Mouse (Mus musculus) liver, embryonic 11.5 days (tissue): ENCODE measurements at regions not wholly inside any gene's neighbourhood (a gene's known extent, or its start where the extent isn't known, plus 50 kb on each side); places are given as distances from the start of the nearest gene placed in this dataset.

Experiments used
- ATAC-seq: fragments of 200-750 bp; cut with Nextera tagmentation; replicated peaks from 2 replicates; pipeline ENCODE4 v1.8.0; 2017; ENCODE audit warnings: moderate number of reproducible peaks, mild to moderate bottlenecking, moderate TSS enrichment, moderate library complexity; ENCODE audit not compliant: low FRiP score
- DNase-seq: peaks from one replicate; pipeline ENCODE4 v3.0.0-alpha.2; 2017; ENCODE audit warnings: low spot score
- H3K27ac ChIP-seq: fragments of 300-500 bp; sonication (generic); 2 replicates; pipeline ENCODE4 v1.5.1; 2014; ENCODE audit warnings: mild to moderate bottlenecking, low read depth, low read length, control low read depth
- H3K27me3 ChIP-seq: fragments of 300-500 bp; sonication (generic); replicated peaks from 2 replicates; pipeline ENCODE4 v1.6.1; 2014; ENCODE audit warnings: low read length, mixed read lengths; ENCODE audit not compliant: control insufficient read depth, insufficient read depth
- H3K36me3 ChIP-seq: fragments of 300-500 bp; sonication (generic); 2 replicates; pipeline ENCODE4 v1.6.1; 2014; ENCODE audit warnings: mild to moderate bottlenecking, low read length, moderate library complexity, mixed read lengths; ENCODE audit not compliant: control insufficient read depth, insufficient read depth
- H3K4me1 ChIP-seq: fragments of 300-500 bp; sonication (generic); replicated peaks from 2 replicates; pipeline ENCODE4 v1.6.1; 2014; ENCODE audit warnings: low read length, mixed read lengths; ENCODE audit not compliant: control insufficient read depth, insufficient read depth
- H3K4me2 ChIP-seq: fragments of 300-500 bp; sonication (generic); 2 replicates; pipeline ENCODE4 v1.6.1; 2014; ENCODE audit warnings: mild to moderate bottlenecking, control low read depth, moderate library complexity
- H3K4me3 ChIP-seq: fragments of 300-500 bp; sonication (generic); 2 replicates; pipeline ENCODE4 v1.5.1; 2014; ENCODE audit warnings: low read depth, low read length, control low read depth
- H3K9ac ChIP-seq: fragments of 300-500 bp; sonication (generic); 2 replicates; pipeline ENCODE4 v1.6.1; 2014; ENCODE audit warnings: low read depth, low read length, control low read depth
- H3K9me3 ChIP-seq: fragments of 300-500 bp; sonication (generic); 2 replicates; pipeline ENCODE4 v1.6.1; 2016; ENCODE audit warnings: low read length, inconsistent platforms, mixed read lengths; ENCODE audit not compliant: control insufficient read depth
- WGBS: fragments of 180-500 bp; shearing (Covaris S2); extraction: QIAGEN DNeasy Blood & Tissue Kit; methylation state at CpG from one replicate; pipeline ENCODE4 v1.1.7; 2014; 5-methylcytosine and 5-hydroxymethylcytosine counted together

DNA sequence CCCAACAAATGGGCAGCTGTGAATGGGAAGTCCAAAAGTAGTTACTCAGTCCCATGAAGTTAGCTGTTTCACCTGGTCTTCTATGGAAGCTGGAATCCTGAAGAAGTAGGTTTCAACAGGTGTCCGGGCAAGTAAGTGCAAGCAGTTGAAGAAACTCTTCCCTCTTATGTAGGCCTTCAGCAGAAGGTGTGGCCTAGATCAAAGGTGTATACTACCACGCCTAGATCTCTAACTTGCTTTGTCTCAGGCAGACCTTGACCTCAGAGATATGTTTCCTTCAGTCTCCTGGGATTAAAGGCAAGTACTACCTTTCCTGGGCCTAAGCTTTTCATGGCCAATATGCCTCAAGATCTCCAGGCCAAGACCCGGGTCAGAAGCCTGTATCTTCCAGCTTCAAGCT lies 223.4 kb upstream of the Ednra start:
- Histone ChIP-seq H3K9me3 (no peaks in the 10 kb centered on the region), H3K9ac (no peak overlapping the region), H3K4me3 (no peak overlapping the region), H3K27ac (no peak overlapping the region), H3K4me2 (no peak overlapping the region), H3K4me1 (no peaks in the 10 kb centered on the region), H3K36me3 (no peaks in the 10 kb centered on the region), H3K27me3 (no peaks in the 10 kb centered on the region)
- DNase-seq (no peak), ATAC-seq (no peak)
- WGBS, result 73% methylated on average over 3 of the region's 3 CpGs

DNA sequence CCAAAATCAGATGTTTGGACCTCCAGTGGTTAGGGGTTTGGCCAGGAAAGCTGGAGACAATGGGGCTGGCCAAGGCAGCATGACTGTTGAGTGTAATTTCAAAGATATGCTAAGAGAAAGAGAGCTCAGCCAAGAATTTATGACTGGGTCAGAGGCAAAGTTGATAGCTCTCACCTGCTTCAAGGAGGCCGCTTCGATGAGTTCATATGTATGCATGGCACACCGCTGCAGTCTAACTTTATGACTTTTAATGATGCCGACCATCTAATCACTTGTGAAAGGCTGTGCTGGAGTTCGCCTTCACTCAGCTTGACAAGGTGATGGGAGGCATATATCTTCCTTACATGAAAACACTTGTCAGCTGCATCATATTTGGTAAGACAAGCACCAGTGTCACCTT lies 225.4 kb upstream of the Ednra start:
- Histone ChIP-seq H3K27ac (no peak overlapping the region), H3K4me1 (no peaks in the 10 kb centered on the region), H3K4me2 (no peak overlapping the region), H3K9me3 (no peaks in the 10 kb centered on the region), H3K27me3 (no peaks in the 10 kb centered on the region), H3K4me3 (no peak overlapping the region), H3K36me3 (no peaks in the 10 kb centered on the region), H3K9ac (no peak overlapping the region)
- ATAC-seq (no peak), DNase-seq (no peak)
- WGBS, result 88% methylated on average over 5 of the region's 5 CpGs

DNA sequence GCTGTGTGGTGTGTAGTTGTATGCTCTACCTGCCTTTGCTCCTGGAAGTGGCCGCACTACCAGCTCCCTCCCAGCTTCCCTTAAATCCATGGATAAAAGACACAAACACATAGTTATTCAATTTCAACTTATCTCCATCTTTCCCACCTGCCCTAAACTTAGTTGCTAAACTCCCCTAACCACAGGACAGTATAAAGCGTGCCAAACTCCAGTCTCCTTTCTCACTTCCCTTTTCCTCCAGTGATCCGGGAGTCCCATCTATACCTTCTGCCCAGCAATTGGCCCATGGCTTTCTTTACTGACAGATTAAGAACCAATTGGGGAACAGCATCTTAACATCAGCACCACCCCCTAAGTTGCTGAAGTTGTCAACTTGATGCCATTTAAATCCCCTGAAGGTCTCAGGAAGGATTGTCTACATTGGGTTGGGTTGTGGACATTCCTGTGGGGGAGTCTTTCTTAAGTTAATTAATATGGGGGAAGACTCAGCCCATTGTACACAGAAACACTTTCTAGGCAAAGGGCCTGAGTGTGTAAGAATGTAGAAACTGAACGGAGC lies 234.6 kb upstream of the Ednra start:
- 73% methylated on average over 4 of the region's 4 CpGs for WGBS
- DNase-seq, result no peak
- no peaks in the 10 kb centered on the region for H3K4me1 ChIP-seq
- H3K27me3 ChIP-seq, result no peaks in the 10 kb centered on the region
- no peak overlapping the region for H3K27ac ChIP-seq
- no peak for ATAC-seq
- H3K9ac ChIP-seq, result no peak overlapping the region
- H3K4me2 ChIP-seq, result no peak overlapping the region
- no peaks in the 10 kb centered on the region for H3K9me3 ChIP-seq
- no peaks in the 10 kb centered on the region for H3K36me3 ChIP-seq
- no peak overlapping the region for H3K4me3 ChIP-seq

DNA sequence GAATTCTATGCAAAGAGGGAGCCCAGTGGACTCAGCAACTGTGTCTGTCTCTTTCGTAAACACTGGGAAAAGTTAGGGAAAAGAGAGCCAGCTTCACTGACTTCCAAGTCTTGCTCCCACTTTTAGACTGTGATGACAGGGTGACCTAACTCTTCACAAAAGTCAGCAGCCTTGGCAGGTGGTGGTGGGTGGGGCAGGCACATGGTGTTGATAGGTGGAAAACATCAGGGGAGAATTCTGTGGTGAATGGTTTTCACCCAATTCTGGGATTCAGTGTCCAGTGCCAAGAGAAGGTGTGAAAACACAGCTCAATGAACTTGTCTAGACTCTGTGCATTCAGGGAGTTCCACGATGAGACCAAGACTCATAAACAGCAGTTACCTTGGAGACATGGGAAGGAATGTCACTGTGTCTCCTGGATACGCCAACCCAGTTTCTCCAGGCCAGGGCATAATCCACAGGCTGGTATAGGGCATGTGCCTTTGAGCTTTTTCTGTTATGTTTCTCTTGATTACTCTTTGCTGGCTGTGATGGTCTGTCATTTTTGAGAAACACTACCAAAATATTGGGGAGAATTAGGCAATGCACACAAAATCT lies 238.9 kb upstream of the Ednra start:
- Histone ChIP-seq H3K27ac (no peak overlapping the region), H3K4me3 (no peak overlapping the region), H3K36me3 (no peaks in the 10 kb centered on the region), H3K9ac (no peak overlapping the region), H3K9me3 (no peaks in the 10 kb centered on the region), H3K27me3 (no peaks in the 10 kb centered on the region), H3K4me2 (no peak overlapping the region), H3K4me1 (no peaks in the 10 kb centered on the region)
- ATAC-seq (no peak), DNase-seq (no peak)
- WGBS, result 79% methylated on average over 3 of the region's 3 CpGs

DNA sequence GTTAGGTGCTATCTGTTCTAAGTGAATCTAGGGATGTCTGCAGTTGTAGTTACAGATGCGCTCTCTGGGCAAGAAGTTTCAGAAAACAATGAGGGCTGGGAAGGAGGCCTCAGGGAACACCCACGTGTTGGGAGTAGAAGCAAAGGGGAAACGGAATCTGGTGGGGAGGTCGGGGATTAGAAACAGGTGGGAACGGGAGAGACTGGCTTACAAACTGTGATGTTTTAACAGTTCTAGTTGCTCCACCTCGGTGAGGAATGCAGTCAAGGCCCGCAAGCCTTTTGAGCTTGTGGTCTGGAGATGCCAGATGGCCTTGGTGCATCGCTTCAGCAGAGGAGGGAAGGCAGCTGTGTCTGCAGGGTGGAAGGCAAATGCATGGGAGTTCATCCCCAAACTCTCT lies 242.7 kb upstream of the Ttc29 start:
- WGBS, result 57% methylated on average over 8 of the region's 8 CpGs
- Histone ChIP-seq H3K27ac (no peak overlapping the region), H3K9me3 (no peaks in the 10 kb centered on the region), H3K4me2 (no peak overlapping the region), H3K36me3 (no peaks in the 10 kb centered on the region), H3K4me3 (no peak overlapping the region), H3K27me3 (no peaks in the 10 kb centered on the region), H3K4me1 (no peaks in the 10 kb centered on the region), H3K9ac (no peak overlapping the region)
- ATAC-seq, result no peak
- no peak for DNase-seq

DNA sequence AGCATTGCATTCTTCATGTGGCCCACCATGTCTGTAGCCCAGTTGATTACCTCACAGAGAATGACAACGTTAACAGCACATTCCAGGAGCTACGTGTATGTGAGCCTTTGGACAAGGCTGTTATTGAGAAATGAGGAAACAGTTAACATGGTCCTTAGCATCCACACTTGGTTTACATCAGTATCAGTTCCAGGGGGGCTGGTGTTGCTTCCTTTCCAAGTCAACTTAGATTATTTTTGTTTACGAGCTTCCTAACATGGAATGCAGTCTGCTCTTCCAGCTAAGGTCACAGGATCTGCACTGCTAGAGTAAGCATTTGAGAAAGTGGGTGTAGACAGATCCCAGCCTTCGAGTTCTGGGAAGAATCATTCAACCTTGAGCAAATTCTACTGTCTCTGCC lies 239.4 kb upstream of the Ttc29 start:
- ATAC-seq, result no peak
- Histone ChIP-seq H3K4me2 (no peak overlapping the region), H3K4me1 (no peaks in the 10 kb centered on the region), H3K36me3 (no peaks in the 10 kb centered on the region), H3K9ac (no peak overlapping the region), H3K4me3 (no peak overlapping the region), H3K9me3 (no peaks in the 10 kb centered on the region), H3K27ac (no peak overlapping the region), H3K27me3 (no peaks in the 10 kb centered on the region)
- no peak for DNase-seq
- WGBS, result 67% methylated on average over 4 of the region's 4 CpGs

DNA sequence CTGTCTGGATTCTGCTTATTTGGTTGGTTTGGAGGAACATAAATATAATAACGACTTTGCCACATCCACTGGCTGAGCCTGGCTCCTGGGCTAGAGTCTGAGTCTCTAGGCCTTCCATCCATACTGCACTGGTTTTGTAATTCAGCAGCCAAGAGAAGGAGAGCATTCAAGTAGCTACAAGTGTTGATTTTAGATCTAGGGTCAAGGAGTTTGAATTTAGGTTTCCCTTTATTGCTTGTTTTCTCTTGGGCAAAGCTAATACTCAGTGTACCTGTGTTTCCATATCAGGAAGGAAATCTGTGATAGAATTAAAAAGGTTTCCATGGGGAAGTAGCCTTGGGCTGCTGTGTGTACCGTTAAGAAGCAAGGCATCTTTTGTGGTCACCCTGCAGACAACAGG lies 234.0 kb upstream of the Ttc29 start:
- WGBS, result 67% methylated on average over 2 of the region's 2 CpGs
- H3K27me3 ChIP-seq, result no peaks in the 10 kb centered on the region
- ATAC-seq, result no peak

DNA sequence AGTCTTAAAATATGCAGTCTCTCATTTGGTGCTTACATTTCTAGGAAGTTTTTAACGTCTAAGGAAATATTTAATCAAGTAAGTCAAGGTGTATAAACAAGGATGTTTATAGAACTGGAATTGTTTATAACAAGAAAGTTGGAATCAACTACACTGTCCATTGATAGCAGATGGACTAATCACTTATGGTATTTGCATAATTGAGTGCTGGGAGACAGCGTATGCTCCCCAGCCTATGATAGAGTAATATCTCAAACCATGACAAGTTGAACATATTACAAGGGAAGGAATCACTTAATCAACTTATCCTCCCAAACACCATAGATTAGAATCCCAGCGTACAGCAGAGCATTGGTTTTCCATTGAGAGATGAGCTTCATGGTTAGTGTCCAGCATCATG lies 232.4 kb upstream of the Ttc29 start:
- Histone ChIP-seq H3K4me2 (no peak overlapping the region), H3K9me3 (no peaks in the 10 kb centered on the region), H3K36me3 (no peaks in the 10 kb centered on the region), H3K9ac (no peak overlapping the region), H3K27me3 (no peaks in the 10 kb centered on the region), H3K4me3 (no peak overlapping the region), H3K27ac (no peak overlapping the region), H3K4me1 (no peaks in the 10 kb centered on the region)
- DNase-seq (no peak), ATAC-seq (no peak)
- 72% methylated on average over 3 of the region's 3 CpGs for WGBS

More for the DNA sequence above, 234.0 kb upstream of the Ttc29 start:
- Histone ChIP-seq H3K36me3 (no peaks in the 10 kb centered on the region), H3K4me2 (no peak overlapping the region), H3K4me3 (no peak overlapping the region), H3K9ac (no peak overlapping the region), H3K9me3 (no peaks in the 10 kb centered on the region), H3K27ac (no peak overlapping the region), H3K4me1 (no peaks in the 10 kb centered on the region)
- DNase-seq, result no peak

DNA sequence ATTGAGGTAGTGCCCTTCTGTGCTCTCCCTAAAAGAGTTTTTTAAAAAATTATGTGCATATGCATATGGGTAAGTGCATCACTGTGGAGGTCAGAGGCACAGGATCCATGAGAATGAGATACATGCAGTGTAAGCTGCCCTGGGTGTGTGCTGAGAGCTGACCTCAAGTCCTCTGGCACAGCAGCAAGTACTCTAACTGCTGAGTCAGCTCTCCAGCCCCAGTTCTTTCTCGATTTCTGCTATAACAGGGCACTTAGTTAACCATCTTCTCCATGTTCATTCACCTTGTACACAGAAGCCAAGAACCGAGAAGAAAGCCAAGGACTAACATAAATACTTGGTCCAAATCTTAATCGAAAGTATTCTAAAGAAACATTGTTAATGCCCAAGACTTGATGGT lies 231.1 kb upstream of the Ttc29 start:
- DNase-seq, result no peak
- H3K9me3 ChIP-seq, result no peaks in the 10 kb centered on the region
- 74% methylated on average over 3 of the region's 3 CpGs for WGBS
- H3K9ac ChIP-seq, result no peak overlapping the region
- H3K4me2 ChIP-seq, result no peak overlapping the region
- H3K36me3 ChIP-seq, result no peaks in the 10 kb centered on the region
- no peak overlapping the region for H3K27ac ChIP-seq
- H3K27me3 ChIP-seq, result no peaks in the 10 kb centered on the region
- no peak for ATAC-seq
- no peaks in the 10 kb centered on the region for H3K4me1 ChIP-seq
- no peak overlapping the region for H3K4me3 ChIP-seq
